Mouse (Mus musculus) gastrocnemius, postnatal 14 days (tissue): Measurements from ENCODE around the gene C1qtnf3. TPM values are rescaled to one million over a fixed set of nuclear protein-coding genes. Genes with fewer than 3 reads are reported as not detected.

Experiments used
- DNase-seq: peaks from one replicate; pipeline ENCODE4 v3.0.0; 2021; ENCODE audit warnings: mixed read lengths
- intact Hi-C: fragments of 180-260 bp; cut with DNase I; formaldehyde crosslinking; loops from one replicate; pipeline ENCODE4 v1.15.1; 2025; ENCODE audit warnings: low total_unique reads
- total RNA-seq, 2 experiments: library from RNA; stranded (reverse); gene quantifications; 2 replicates each; pipeline ENCODE4 v1.2.3; 2021

C1qtnf3 gene
- total RNA-seq, 2 experiments from 2014 or later = 16.1 to 22.9 TPM

DNA sequence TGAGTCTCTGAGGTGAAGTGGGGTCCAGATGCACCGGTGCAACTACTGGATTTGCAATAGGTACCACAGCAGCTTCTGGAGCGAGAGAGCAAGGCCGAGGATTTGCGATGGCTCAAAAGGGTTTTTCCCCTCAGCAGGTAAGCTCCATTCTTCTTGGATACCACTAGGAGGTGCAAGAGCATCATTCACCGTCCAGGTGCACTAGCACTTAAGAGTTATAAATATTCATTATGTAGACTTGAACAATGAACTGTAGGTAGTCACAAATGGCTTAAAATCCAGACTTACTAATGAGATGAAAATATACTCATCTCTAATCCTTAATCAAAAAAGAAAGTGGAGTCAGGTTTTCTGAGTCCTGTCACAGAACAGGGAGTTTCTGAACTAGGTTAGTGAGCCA is 56.6 kb downstream of the C1qtnf3 start:
- no peak for DNase-seq
- intact Hi-C loops = no loop called here

DNA sequence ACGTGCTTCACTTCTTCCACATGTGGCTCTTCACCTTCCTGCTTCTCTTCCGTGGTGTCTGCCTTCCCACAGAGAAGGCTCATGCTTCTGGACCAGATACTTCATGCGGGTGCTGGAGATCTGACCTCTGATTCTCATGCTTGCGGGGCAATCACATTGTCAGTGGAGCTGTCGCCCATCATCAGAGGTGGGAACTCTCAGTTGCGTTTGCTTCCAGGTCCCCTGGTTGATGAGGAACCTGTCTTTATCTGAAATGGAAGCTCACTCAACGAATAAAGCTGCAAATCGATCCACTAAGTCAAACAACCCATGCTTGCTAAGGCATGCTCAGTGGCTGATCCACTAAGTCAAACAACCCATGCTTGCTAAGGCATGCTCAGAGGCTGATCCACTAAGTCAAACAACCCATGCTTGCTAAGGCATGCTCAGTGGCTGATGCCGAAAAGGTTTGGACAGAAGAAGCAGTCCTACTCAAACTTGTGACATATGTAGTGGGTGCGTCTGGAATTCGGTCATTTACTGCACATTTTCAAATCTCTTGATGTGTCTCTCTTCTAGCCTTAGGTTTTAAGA is 58.9 kb downstream of the C1qtnf3 start:
- intact Hi-C loops = no loop called here
- no peak for DNase-seq

DNA sequence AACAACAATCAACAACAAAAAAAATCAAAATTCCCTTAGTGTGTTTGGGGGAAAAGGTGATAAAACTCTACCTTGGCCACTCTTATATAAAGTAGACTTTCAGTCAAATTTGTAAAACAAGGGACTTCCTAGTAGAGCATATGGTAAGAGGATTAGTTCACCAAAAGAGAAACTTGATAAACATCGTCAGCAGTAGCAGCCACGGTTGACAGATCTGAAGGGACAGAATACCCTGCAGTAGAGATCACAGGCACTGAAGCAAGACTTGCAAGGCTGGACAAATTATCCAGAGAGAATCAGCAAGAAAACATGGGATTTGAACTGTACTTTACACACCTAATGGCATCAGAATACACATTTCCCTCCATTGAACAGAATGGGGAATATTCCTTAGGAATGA is 62.8 kb downstream of the C1qtnf3 start:
- intact Hi-C loops = no loop called here
- DNase-seq = no peak

DNA sequence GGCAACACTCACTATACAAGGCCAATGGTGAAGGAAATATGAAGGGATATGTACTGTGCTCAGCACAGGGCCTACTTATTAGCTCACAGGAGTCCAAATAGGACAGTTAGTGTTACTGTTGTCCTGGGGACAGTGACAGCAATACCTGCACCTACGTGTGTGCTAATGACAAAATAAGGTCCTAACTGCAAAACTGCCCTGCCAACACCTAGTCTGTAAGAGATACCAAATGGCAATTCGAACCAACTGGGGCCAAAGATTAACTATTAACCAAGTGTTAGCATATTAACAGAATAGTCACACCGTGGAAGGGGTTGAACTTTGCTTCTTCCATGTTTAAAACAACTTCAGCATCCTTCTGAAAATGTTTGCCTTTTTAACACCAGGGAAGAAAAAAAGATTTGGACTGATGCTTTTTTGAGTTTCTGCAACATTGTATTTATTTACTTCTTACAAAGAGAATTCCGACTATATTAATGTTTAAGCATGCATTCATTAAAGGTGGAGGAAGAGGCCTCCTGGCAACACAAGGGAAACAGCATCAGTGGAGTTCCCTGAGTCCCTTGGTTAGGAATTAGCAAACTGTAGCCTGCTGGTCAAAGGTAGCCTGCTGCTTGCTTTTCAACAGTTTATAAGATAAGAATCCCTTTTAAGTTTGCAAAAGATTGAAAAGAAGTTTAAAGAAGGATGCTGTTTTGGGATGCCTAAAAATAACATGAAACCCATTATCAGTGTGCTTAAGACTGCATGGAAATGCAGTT is 74.8 kb downstream of the C1qtnf3 start:
- DNase-seq = no peak
- intact Hi-C loops = no loop called here

Other genes with a start within 250 kb of the C1qtnf3 start
- gene Rai14, start 237.7 kb upstream of the C1qtnf3 start, total RNA-seq = 1 to 10 TPM; 4.1 to 4.8 TPM
- gene Amacr, start 29.4 kb downstream of the C1qtnf3 start, total RNA-seq = 10 to 100 TPM; 19.0 to 20.7 TPM
- gene Slc45a2, start 48.4 kb downstream of the C1qtnf3 start, total RNA-seq = not detected
- under 1 TPM in 1 of 2 experiments, not detected in 1; 0.08 TPM for gene Rxfp3, start 85.7 kb downstream of the C1qtnf3 start, total RNA-seq
- 10 to 100 TPM; 19.8 to 21.6 TPM for gene Adamts12, start 112.5 kb downstream of the C1qtnf3 start, total RNA-seq